Mouse (Mus musculus) heart, postnatal 0 days (tissue): Measurements from ENCODE around the gene Col4a3bp. TPM values are rescaled to one million over a fixed set of nuclear protein-coding genes. Genes with fewer than 3 reads are reported as not detected.

Experiments
- ATAC-seq: fragments of 200-750 bp; cut with Nextera tagmentation; 2 replicates; pipeline ENCODE4 v1.8.0; 2017; ENCODE audit warnings: low read depth, moderate number of reproducible peaks, moderate library complexity; ENCODE audit not compliant: insufficient read depth
- DNase-seq: peaks from one replicate; pipeline ENCODE4 v3.0.0-alpha.2; 2016; ENCODE audit warnings: low spot score
- H3K27ac ChIP-seq: fragments of 300-500 bp; sonication (generic); 2 replicates; pipeline ENCODE4 v1.5.1; 2014; ENCODE audit warnings: low read depth, mild to moderate bottlenecking
- H3K27me3 ChIP-seq: fragments of 300-500 bp; sonication (generic); 2 replicates; pipeline ENCODE4 v1.6.1; 2014; ENCODE audit warnings: low read length, mixed read lengths; ENCODE audit not compliant: control insufficient read depth, insufficient read depth
- H3K36me3 ChIP-seq: fragments of 300-500 bp; sonication (generic); replicated peaks from 2 replicates; pipeline ENCODE4 v1.6.1; 2014; ENCODE audit warnings: low read length, mixed read lengths; ENCODE audit not compliant: control insufficient read depth, insufficient read depth
- H3K4me1 ChIP-seq: fragments of 300-500 bp; sonication (generic); 2 replicates; pipeline ENCODE4 v1.6.1; 2014; ENCODE audit warnings: antibody characterized with exemption; ENCODE audit not compliant: control insufficient read depth, insufficient read depth
- H3K4me2 ChIP-seq: fragments of 300-500 bp; sonication (generic); 2 replicates; pipeline ENCODE4 v1.6.1; 2014; ENCODE audit warnings: low read depth, mild to moderate bottlenecking, low read length, moderate library complexity
- H3K4me3 ChIP-seq: fragments of 300-500 bp; sonication (generic); 2 replicates; pipeline ENCODE4 v1.5.1; 2014; ENCODE audit warnings: low read depth, low read length
- H3K9ac ChIP-seq: fragments of 300-500 bp; sonication (generic); replicated peaks from 2 replicates; pipeline ENCODE4 v1.6.1; 2014; ENCODE audit warnings: low read depth, low read length, mixed read lengths
- H3K9me3 ChIP-seq: fragments of 300-500 bp; sonication (generic); replicated peaks from 2 replicates; pipeline ENCODE4 v1.6.1; 2016; ENCODE audit warnings: low read length; ENCODE audit not compliant: control insufficient read depth
- CTCF ChIP-seq: IDR thresholded peaks from 2 replicates; pipeline ENCODE4 v1.5.1; 2016; ENCODE audit warnings: antibody characterized with exemption, control low read depth, low read depth
- EP300 ChIP-seq: IDR thresholded peaks from 2 replicates; pipeline ENCODE4 v1.6.1; 2016; ENCODE audit warnings: antibody characterized with exemption, low read depth
- WGBS: fragments of 180-500 bp; shearing (Covaris S2); extraction: QIAGEN DNeasy Blood & Tissue Kit; methylation state at CpG from one replicate; pipeline ENCODE4 v1.1.7; 2014; 5-methylcytosine and 5-hydroxymethylcytosine counted together
- polyA plus RNA-seq: library from polyadenylated mRNA; unstranded; fragments of >200 nt; fragmentation: Nextera tagmentation; extraction: Ambion mirVana; gene quantifications from 2 replicates; pipeline ENCODE4 v1.2.1, GENCODE M21; 2015
- total RNA-seq: library from RNA; depleted of rRNA; stranded (reverse); fragments of >200 nt; gene quantifications from 2 replicates; pipeline ENCODE4 v1.2.3, GENCODE M21; 2014; ENCODE audit warnings: low replicate concordance

Gene Col4a3bp
- total and polyA plus RNA-seq, 2 experiments from 2014 or later = 6.5 to 37.5 TPM

- Histone ChIP-seq H3K4me1 (no peaks in the 10 kb centered on the region), H3K27me3 (no peaks in the 10 kb centered on the region), H3K4me2 (no peak overlapping the region), H3K4me3 (no peak overlapping the region), H3K36me3 (peaks cover 11% of the 10 kb centered on the region), H3K9ac (no peak overlapping the region), H3K27ac (no peak overlapping the region), H3K9me3 (no peaks in the 10 kb centered on the region)
- DNase-seq (no peak), ATAC-seq (no peak)
- TF ChIP-seq CTCF (no peak), EP300 (no peak)
- WGBS = 81% methylated on average over 4 of the region's 4 CpGs
These were observed 51.7 kb downstream of the Col4a3bp start for GRCm38 (mm10) chr13:96594070-96594469.

GRCm38 (mm10) chr13:96599182-96599581, 56.8 kb downstream of the Col4a3bp start:
- H3K9ac ChIP-seq = no peak overlapping the region
- no peak overlapping the region for H3K4me2 ChIP-seq
- no peak for ATAC-seq
- H3K27me3 ChIP-seq = no peaks in the 10 kb centered on the region
- no peak for DNase-seq
- no peak for TF ChIP-seq CTCF
- TF ChIP-seq EP300 = no peak
- H3K36me3 ChIP-seq = peaks cover 22% of the 10 kb centered on the region
- no peaks in the 10 kb centered on the region for H3K4me1 ChIP-seq
- H3K27ac ChIP-seq = no peak overlapping the region
- WGBS = 93% methylated on average over 9 of the region's 9 CpGs
- no peak overlapping the region for H3K4me3 ChIP-seq
- no peaks in the 10 kb centered on the region for H3K9me3 ChIP-seq

GRCm38 (mm10) chr13:96604242-96604641, 61.8 kb downstream of the Col4a3bp start:
- WGBS = 89% methylated on average over 2 of the region's 2 CpGs
- Histone ChIP-seq H3K9me3 (no peaks in the 10 kb centered on the region), H3K9ac (no peak overlapping the region), H3K27ac (no peak overlapping the region), H3K36me3 (peaks cover 28% of the 10 kb centered on the region), H3K4me3 (no peak overlapping the region), H3K4me1 (no peaks in the 10 kb centered on the region), H3K27me3 (no peaks in the 10 kb centered on the region), H3K4me2 (no peak overlapping the region)
- ATAC-seq = no peak
- DNase-seq = no peak
- TF ChIP-seq CTCF = no peak

GRCm38 (mm10) chr13:96614615-96615014, 72.2 kb downstream of the Col4a3bp start:
- Histone ChIP-seq H3K4me2 (no peak overlapping the region), H3K9ac (no peak overlapping the region), H3K27ac (no peak overlapping the region), H3K9me3 (no peaks in the 10 kb centered on the region), H3K36me3 (peaks cover 57% of the 10 kb centered on the region), H3K4me3 (no peak overlapping the region), H3K27me3 (no peaks in the 10 kb centered on the region), H3K4me1 (no peaks in the 10 kb centered on the region)
- DNase-seq (no peak), ATAC-seq (no peak)
- WGBS = 88% methylated on average over 3 of the region's 3 CpGs
- no peak for TF ChIP-seq CTCF
- no peak for TF ChIP-seq EP300

GRCm38 (mm10) chr13:96620891-96621290, 78.5 kb downstream of the Col4a3bp start:
- H3K4me1 ChIP-seq = no peaks in the 10 kb centered on the region
- WGBS = 34% methylated on average over 1 of the region's 1 CpGs
- H3K9ac ChIP-seq = no peak overlapping the region
- H3K9me3 ChIP-seq = no peaks in the 10 kb centered on the region
- H3K4me3 ChIP-seq = no peak overlapping the region
- peaks cover 35% of the 10 kb centered on the region for H3K36me3 ChIP-seq
- ATAC-seq = no peak
- no peak for DNase-seq
- TF ChIP-seq EP300 (no peak), CTCF (no peak)
- H3K27ac ChIP-seq = no peak overlapping the region
- H3K27me3 ChIP-seq = no peaks in the 10 kb centered on the region
- H3K4me2 ChIP-seq = no peak overlapping the region

GRCm38 (mm10) chr13:96630396-96630795, 88.0 kb downstream of the Col4a3bp start:
- Histone ChIP-seq H3K27ac (no peak overlapping the region), H3K9me3 (no peaks in the 10 kb centered on the region), H3K36me3 (peaks cover 51% of the 10 kb centered on the region), H3K27me3 (no peaks in the 10 kb centered on the region), H3K4me3 (no peak overlapping the region), H3K4me2 (no peak overlapping the region), H3K9ac (no peak overlapping the region), H3K4me1 (no peaks in the 10 kb centered on the region)
- DNase-seq = no peak
- ATAC-seq = no peak
- 81% methylated on average over 4 of the region's 4 CpGs for WGBS
- no peak for TF ChIP-seq EP300
- TF ChIP-seq CTCF = no peak
